Mouse (Mus musculus) frontal cortex, postnatal 25 days (tissue): ENCODE results near the gene Plpp6.
"Not testable (repeated sequence)": the region's sequence is repeated elsewhere in the genome, so short reads cannot be mapped to it uniquely, and the experiment has no call there.

Source experiments
- DNase-seq, 2 experiments: peaks; one replicate each; pipeline ENCODE4 v3.0.0; 2022; ENCODE audit warnings: low spot score in 2 of 2

Plpp6 gene

GRCm38 (mm10) chr19:28989515-28989914 lies 25.8 kb downstream of the Plpp6 start:
- DNase-seq, result no peak

GRCm38 (mm10) chr19:28990194-28990589 lies 26.4 kb downstream of the Plpp6 start, which contains the start of gene Cdc37l1:
TSS of gene Cdc37l1 (plus strand) at chr19:28990352.
- peak; percentile 93 to 94 for DNase-seq

- DNase-seq, result peak in 1 of 2 experiments; percentile 35
These were observed 27.0 kb downstream of the Plpp6 start for GRCm38 (mm10) chr19:28990590-28991221.

GRCm38 (mm10) chr19:28991391-28991790 lies 27.6 kb downstream of the Plpp6 start:
- DNase-seq, result no peak

GRCm38 (mm10) chr19:28994870-28995269 lies 31.1 kb downstream of the Plpp6 start:
- DNase-seq, result no peak

GRCm38 (mm10) chr19:28995366-28995765 lies 31.6 kb downstream of the Plpp6 start:
- DNase-seq, result no peak

- no peak for DNase-seq
These were observed 34.4 kb downstream of the Plpp6 start for GRCm38 (mm10) chr19:28997976-28998630.

- DNase-seq, result not testable (repeated sequence)
These were observed 36.6 kb downstream of the Plpp6 start for GRCm38 (mm10) chr19:29000321-29000720.

GRCm38 (mm10) chr19:29008069-29008706 lies 44.4 kb downstream of the Plpp6 start:
- DNase-seq, result no peak

- DNase-seq, result no peak
These were observed 45.3 kb downstream of the Plpp6 start for GRCm38 (mm10) chr19:29009046-29009445.

- DNase-seq, result no peak
These were observed 47.7 kb downstream of the Plpp6 start for GRCm38 (mm10) chr19:29011355-29011990.

- DNase-seq, result no peak
These were observed 50.8 kb downstream of the Plpp6 start for GRCm38 (mm10) chr19:29014466-29015055.

GRCm38 (mm10) chr19:29015410-29016203 lies 51.9 kb downstream of the Plpp6 start:
- DNase-seq, result no peak

- DNase-seq, result no peak
These were observed 52.5 kb downstream of the Plpp6 start for GRCm38 (mm10) chr19:29016204-29016765.
